Mouse (Mus musculus): ENCODE data around the gene 4931406P16Rik. TPM values are rescaled to one million over a fixed set of nuclear protein-coding genes. Genes with fewer than 3 reads are reported as not detected.

The 4931406P16Rik gene
- total and polyA plus RNA-seq, 3 experiments, result 23.5 to 45.7 (median 25.5) TPM

- DNase-seq (ENCODE audit: low spot score), result no peak
- ATAC-seq (ENCODE audit: extremely low read depth, insufficient number of reproducible peaks, low FRiP score, poor library complexity, severe bottlenecking), result no peak
- Histone ChIP-seq H3K9me3 (replicated peaks) (no peaks in the 10 kb centered on the region), H3K4me1 (ENCODE audit: insufficient read depth, low read depth, low read length) (peaks cover 7% of the 10 kb centered on the region), H3K36me3 (replicated peaks) (peaks cover 30% of the 10 kb centered on the region), H3K27me3 (ENCODE audit: insufficient read depth, low read length) (no peaks in the 10 kb centered on the region), H3K4me3 (ENCODE audit: low read depth, low read length) (no peak overlapping the region)
- TF ChIP-seq GATA1 (IDR thresholded peaks at IDR 0.05; ENCODE audit: borderline replicate concordance, low read length), result no peak
- TF ChIP-seq CTCF (IDR thresholded peaks at IDR 0.05; ENCODE audit: low read depth, low read length), result no peak
- no peak for TF ChIP-seq GATA2 (IDR thresholded peaks at IDR 0.05; ENCODE audit: borderline replicate concordance, low read depth, low read length)
- no peak for TF ChIP-seq TAL1 (conservative IDR thresholded peaks at IDR 0.05; ENCODE audit: low read depth, low read length)
- TF ChIP-seq POLR2AphosphoS5 (IDR thresholded peaks at IDR 0.05; ENCODE audit: insufficient replicate concordance, low read depth, low read length), result no peak
These were observed 7.9 kb downstream of the 4931406P16Rik start for GRCm38 (mm10) chr7:34305454-34305853.

GRCm38 (mm10) chr7:34302651-34303050 lies 10.7 kb downstream of the 4931406P16Rik start:
- H3K4me1 ChIP-seq (ENCODE audit: insufficient read depth, low read depth, low read length), result peaks cover 11% of the 10 kb centered on the region
- TF ChIP-seq CTCF (IDR thresholded peaks at IDR 0.05; ENCODE audit: low read depth, low read length), result no peak
- TF ChIP-seq TAL1 (conservative IDR thresholded peaks at IDR 0.05; ENCODE audit: low read depth, low read length), result no peak
- no peak for TF ChIP-seq POLR2AphosphoS5 (IDR thresholded peaks at IDR 0.05; ENCODE audit: insufficient replicate concordance, low read depth, low read length)
- no peak for TF ChIP-seq GATA2 (IDR thresholded peaks at IDR 0.05; ENCODE audit: borderline replicate concordance, low read depth, low read length)
- TF ChIP-seq GATA1 (IDR thresholded peaks at IDR 0.05; ENCODE audit: borderline replicate concordance, low read length), result no peak
- no peak for ATAC-seq (ENCODE audit: extremely low read depth, insufficient number of reproducible peaks, low FRiP score, poor library complexity, severe bottlenecking)

GRCm38 (mm10) chr7:34301952-34302351 lies 11.4 kb downstream of the 4931406P16Rik start:
- no peak for TF ChIP-seq POLR2AphosphoS5 (IDR thresholded peaks at IDR 0.05; ENCODE audit: insufficient replicate concordance, low read depth, low read length)
- TF ChIP-seq GATA1 (IDR thresholded peaks at IDR 0.05; ENCODE audit: borderline replicate concordance, low read length), result no peak
- no peak for TF ChIP-seq CTCF (IDR thresholded peaks at IDR 0.05; ENCODE audit: low read depth, low read length)
- TF ChIP-seq GATA2 (IDR thresholded peaks at IDR 0.05; ENCODE audit: borderline replicate concordance, low read depth, low read length), result no peak
- no peak for TF ChIP-seq TAL1 (conservative IDR thresholded peaks at IDR 0.05; ENCODE audit: low read depth, low read length)
- DNase-seq (ENCODE audit: low spot score) (no peak), ATAC-seq (ENCODE audit: extremely low read depth, insufficient number of reproducible peaks, low FRiP score, poor library complexity, severe bottlenecking) (peak; percentile 34; the same call in 1 of the 2 replicates)
- H3K4me3 ChIP-seq (ENCODE audit: low read depth, low read length), result no peak overlapping the region
- H3K36me3 ChIP-seq (replicated peaks), result peaks cover 27% of the 10 kb centered on the region
- H3K27me3 ChIP-seq (ENCODE audit: insufficient read depth, low read length), result no peaks in the 10 kb centered on the region
- no peaks in the 10 kb centered on the region for H3K9me3 ChIP-seq (replicated peaks)
- peaks cover 11% of the 10 kb centered on the region for H3K4me1 ChIP-seq (ENCODE audit: insufficient read depth, low read depth, low read length)

More at GRCm38 (mm10) chr7:34302651-34303050, 10.7 kb downstream of the 4931406P16Rik start:
- no peak overlapping the region for H3K4me3 ChIP-seq (ENCODE audit: low read depth, low read length)
- H3K9me3 ChIP-seq (replicated peaks), result no peaks in the 10 kb centered on the region
- DNase-seq (ENCODE audit: low spot score), result no peak
- H3K36me3 ChIP-seq (replicated peaks), result peaks cover 27% of the 10 kb centered on the region
- no peaks in the 10 kb centered on the region for H3K27me3 ChIP-seq (ENCODE audit: insufficient read depth, low read length)

GRCm38 (mm10) chr7:34298818-34299217 lies 14.5 kb downstream of the 4931406P16Rik start:
- TF ChIP-seq TAL1 (conservative IDR thresholded peaks at IDR 0.05; ENCODE audit: low read depth, low read length), result no peak
- TF ChIP-seq GATA2 (IDR thresholded peaks at IDR 0.05; ENCODE audit: borderline replicate concordance, low read depth, low read length), result no peak
- TF ChIP-seq CTCF (IDR thresholded peaks at IDR 0.05; ENCODE audit: low read depth, low read length), result no peak
- TF ChIP-seq POLR2AphosphoS5 (IDR thresholded peaks at IDR 0.05; ENCODE audit: insufficient replicate concordance, low read depth, low read length), result no peak
- TF ChIP-seq GATA1 (IDR thresholded peaks at IDR 0.05; ENCODE audit: borderline replicate concordance, low read length), result no peak
- ATAC-seq (ENCODE audit: extremely low read depth, insufficient number of reproducible peaks, low FRiP score, poor library complexity, severe bottlenecking) (no peak), DNase-seq (ENCODE audit: low spot score) (no peak)
- Histone ChIP-seq H3K9me3 (replicated peaks) (no peaks in the 10 kb centered on the region), H3K4me1 (ENCODE audit: insufficient read depth, low read depth, low read length) (peaks cover 11% of the 10 kb centered on the region), H3K36me3 (replicated peaks) (peaks cover 27% of the 10 kb centered on the region), H3K27me3 (ENCODE audit: insufficient read depth, low read length) (no peaks in the 10 kb centered on the region), H3K4me3 (ENCODE audit: low read depth, low read length) (no peak overlapping the region)

GRCm38 (mm10) chr7:34296124-34296523 lies 17.2 kb downstream of the 4931406P16Rik start:
- no peak for ATAC-seq (ENCODE audit: extremely low read depth, insufficient number of reproducible peaks, low FRiP score, poor library complexity, severe bottlenecking)
- Histone ChIP-seq H3K27me3 (ENCODE audit: insufficient read depth, low read length) (no peaks in the 10 kb centered on the region), H3K36me3 (replicated peaks) (peaks cover 16% of the 10 kb centered on the region), H3K4me3 (ENCODE audit: low read depth, low read length) (no peak overlapping the region), H3K9me3 (replicated peaks) (no peaks in the 10 kb centered on the region), H3K4me1 (ENCODE audit: insufficient read depth, low read depth, low read length) (peaks cover 6% of the 10 kb centered on the region)
- DNase-seq (ENCODE audit: low spot score), result no peak
- no peak for TF ChIP-seq CTCF (IDR thresholded peaks at IDR 0.05; ENCODE audit: low read depth, low read length)
- no peak for TF ChIP-seq GATA1 (IDR thresholded peaks at IDR 0.05; ENCODE audit: borderline replicate concordance, low read length)
- TF ChIP-seq POLR2AphosphoS5 (IDR thresholded peaks at IDR 0.05; ENCODE audit: insufficient replicate concordance, low read depth, low read length), result no peak
- TF ChIP-seq GATA2 (IDR thresholded peaks at IDR 0.05; ENCODE audit: borderline replicate concordance, low read depth, low read length), result no peak
- TF ChIP-seq TAL1 (conservative IDR thresholded peaks at IDR 0.05; ENCODE audit: low read depth, low read length), result no peak

GRCm38 (mm10) chr7:34292633-34293032 lies 20.7 kb downstream of the 4931406P16Rik start:
- no peak for TF ChIP-seq POLR2AphosphoS5 (IDR thresholded peaks at IDR 0.05; ENCODE audit: insufficient replicate concordance, low read depth, low read length)
- no peak for ATAC-seq (ENCODE audit: extremely low read depth, insufficient number of reproducible peaks, low FRiP score, poor library complexity, severe bottlenecking)
- no peaks in the 10 kb centered on the region for H3K27me3 ChIP-seq (ENCODE audit: insufficient read depth, low read length)
- no peaks in the 10 kb centered on the region for H3K9me3 ChIP-seq (replicated peaks)
- DNase-seq (ENCODE audit: low spot score), result no peak
- H3K4me1 ChIP-seq (ENCODE audit: insufficient read depth, low read depth, low read length), result no peaks in the 10 kb centered on the region
- H3K36me3 ChIP-seq (replicated peaks), result peaks cover 15% of the 10 kb centered on the region
- no peak overlapping the region for H3K4me3 ChIP-seq (ENCODE audit: low read depth, low read length)
